Mouse (Mus musculus) olfactory bulb, adult 2 months (tissue): Measurements from ENCODE around the gene Scly. TPM values are rescaled to one million over a fixed set of nuclear protein-coding genes. Genes with fewer than 3 reads are reported as not detected.

Experiments
- H3K27ac ChIP-seq: fragments of 200-500 bp; 2 replicates; pipeline ENCODE4 v1.5.1; 2012; ENCODE audit warnings: low read depth, low read length; ENCODE audit not compliant: insufficient read depth
- H3K4me1 ChIP-seq: fragments of 200-500 bp; 2 replicates; pipeline ENCODE4 v1.6.1; 2012; ENCODE audit warnings: low read length; ENCODE audit not compliant: control insufficient read depth, insufficient read depth
- H3K4me3 ChIP-seq: fragments of 200-500 bp; 2 replicates; pipeline ENCODE4 v1.5.1; 2012; ENCODE audit warnings: mild to moderate bottlenecking, low read depth, low read length, moderate library complexity; ENCODE audit not compliant: insufficient read depth
- CTCF ChIP-seq: fragments of 200-500 bp; IDR thresholded peaks from 2 replicates; pipeline ENCODE4 v1.5.1; 2012; ENCODE audit warnings: low read depth, mild to moderate bottlenecking, low read length, moderate library complexity; ENCODE audit not compliant: insufficient read depth
- POLR2A ChIP-seq: fragments of 200-500 bp; IDR thresholded peaks from 2 replicates; pipeline ENCODE4 v1.6.1; 2012; ENCODE audit warnings: mild to moderate bottlenecking, low read depth, low read length, moderate library complexity; ENCODE audit not compliant: insufficient read depth
- whole genome bisulfite sequencing: fragments of 180-500 bp; shearing (Covaris S2); methylation state at CpG from one replicate; pipeline ENCODE4 v1.1.7; 2018; 5-methylcytosine and 5-hydroxymethylcytosine counted together
- polyA plus RNA-seq: library from polyadenylated mRNA; stranded (reverse); fragments of >200 nt; gene quantifications from 2 replicates; pipeline ENCODE4 v1.2.4, GENCODE M21; 2012; ENCODE audit warnings: low replicate concordance; ENCODE audit not compliant: missing spikeins, insufficient read depth, insufficient read length

Scly gene
- polyA plus RNA-seq, 1 experiment: not detected

- WGBS: 78% methylated on average over 13 of the region's 13 CpGs
- no peak for TF ChIP-seq CTCF
- no peak for TF ChIP-seq POLR2A
- Histone ChIP-seq H3K27ac (no peak overlapping the region), H3K4me3 (peak overlapping the region; percentile 88), H3K4me1 (peaks cover 11% of the 10 kb centered on the region; the same call in 1 of the 2 replicates)
These were observed 1.0 kb downstream of the Scly start for GRCm38 (mm10) chr1:91299026-91299706.

- no peak for TF ChIP-seq CTCF
- TF ChIP-seq POLR2A: no peak
- H3K4me3 ChIP-seq: no peak overlapping the region
- WGBS: 77% methylated on average over 5 of the region's 5 CpGs
- peaks cover 11% of the 10 kb centered on the region; the same call in 1 of the 2 replicates for H3K4me1 ChIP-seq
- no peak overlapping the region for H3K27ac ChIP-seq
These were observed 1.7 kb downstream of the Scly start for GRCm38 (mm10) chr1:91299707-91300426.

- 76% methylated on average over 3 of the region's 3 CpGs for WGBS
- TF ChIP-seq CTCF (no peak), POLR2A (no peak)
- no peak overlapping the region for H3K27ac ChIP-seq
- peaks cover 11% of the 10 kb centered on the region; the same call in 1 of the 2 replicates for H3K4me1 ChIP-seq
- H3K4me3 ChIP-seq: no peak overlapping the region
These were observed 3.2 kb downstream of the Scly start for GRCm38 (mm10) chr1:91301206-91301920.

- no peak overlapping the region for H3K4me3 ChIP-seq
- no peak overlapping the region for H3K27ac ChIP-seq
- TF ChIP-seq CTCF (no peak), POLR2A (no peak)
- H3K4me1 ChIP-seq: peaks cover 11% of the 10 kb centered on the region; the same call in 1 of the 2 replicates
- 91% methylated on average over 3 of the region's 3 CpGs for WGBS
These were observed 3.9 kb downstream of the Scly start for GRCm38 (mm10) chr1:91302021-91302420.

- Histone ChIP-seq H3K27ac (no peak overlapping the region), H3K4me3 (no peak overlapping the region), H3K4me1 (0 out of 2 replicates have a peak, but pooled peaks cover 3% of the 10 kb centered on the region)
- TF ChIP-seq POLR2A (no peak), CTCF (no peak)
- 90% methylated on average over 4 of the region's 4 CpGs for WGBS
These were observed 6.5 kb downstream of the Scly start for GRCm38 (mm10) chr1:91304621-91305020.

- H3K4me3 ChIP-seq: no peak overlapping the region
- TF ChIP-seq CTCF (no peak), POLR2A (no peak)
- H3K27ac ChIP-seq: no peak overlapping the region
- H3K4me1 ChIP-seq: peaks cover 9% of the 10 kb centered on the region
- 95% methylated on average over 13 of the region's 13 CpGs for WGBS
These were observed 11.4 kb downstream of the Scly start for GRCm38 (mm10) chr1:91309366-91310085.

GRCm38 (mm10) chr1:91312273-91312672 lies 14.1 kb downstream of the Scly start:
- TF ChIP-seq CTCF (no peak), POLR2A (no peak)
- Histone ChIP-seq H3K4me1 (peaks cover 9% of the 10 kb centered on the region), H3K27ac (no peak overlapping the region), H3K4me3 (no peak overlapping the region)
- 94% methylated on average over 4 of the region's 4 CpGs for WGBS

- TF ChIP-seq POLR2A: no peak
- TF ChIP-seq CTCF: no peak
- 28% methylated on average over 5 of the region's 5 CpGs for WGBS
- 0 out of 2 replicates have a peak overlapping the region, but pooled peaks have one; percentile 29 for H3K27ac ChIP-seq
- H3K4me1 ChIP-seq: peaks cover 9% of the 10 kb centered on the region
- H3K4me3 ChIP-seq: no peak overlapping the region
These were observed 15.1 kb downstream of the Scly start for GRCm38 (mm10) chr1:91313251-91313650.

GRCm38 (mm10) chr1:91317656-91318055 lies 19.5 kb downstream of the Scly start:
- H3K4me3 ChIP-seq: no peak overlapping the region
- TF ChIP-seq CTCF (no peak), POLR2A (no peak)
- 86% methylated on average over 6 of the region's 6 CpGs for WGBS

More at GRCm38 (mm10) chr1:91317656-91318055, 19.5 kb downstream of the Scly start:
- Histone ChIP-seq H3K27ac (no peak overlapping the region), H3K4me1 (peaks cover 5% of the 10 kb centered on the region)
